Mouse (Mus musculus): ENCODE data around the gene Tmem51. TPM values are rescaled to one million over a fixed set of nuclear protein-coding genes. Genes with fewer than 3 reads are reported as not detected.

Tmem51 gene
- total RNA-seq, 2 experiments from 2014 or later = 5.2 to 5.5 TPM

- intact Hi-C loops (cut with DNase I) = no loop called here
- DNase-seq = no peak
Observed at GRCm38 (mm10) chr4:142082703-142083102, 1.4 kb downstream of the Tmem51 start.

GRCm38 (mm10) chr4:142081631-142082283 lies 2.3 kb downstream of the Tmem51 start:
- DNase-seq = no peak

GRCm38 (mm10) chr4:142080901-142081630 lies 3.0 kb downstream of the Tmem51 start:
- DNase-seq = peak; percentile 95
- intact Hi-C loops (cut with DNase I) = no loop called here

More at GRCm38 (mm10) chr4:142081631-142082283, 2.3 kb downstream of the Tmem51 start:
- intact Hi-C loops (cut with DNase I) = no loop called here

GRCm38 (mm10) chr4:142080487-142080767 lies 3.7 kb downstream of the Tmem51 start:
- intact Hi-C loops (cut with DNase I) = no loop called here

GRCm38 (mm10) chr4:142079629-142080486 lies 4.2 kb downstream of the Tmem51 start:
- intact Hi-C loops (cut with DNase I) = no loop called here
- DNase-seq = no peak

More at GRCm38 (mm10) chr4:142080487-142080767, 3.7 kb downstream of the Tmem51 start:
- DNase-seq = no peak

GRCm38 (mm10) chr4:142077572-142078271 lies 6.4 kb downstream of the Tmem51 start:
- peak; percentile 43 for DNase-seq
- intact Hi-C loops (cut with DNase I) = no loop called here

GRCm38 (mm10) chr4:142076883-142077282 lies 7.2 kb downstream of the Tmem51 start:
- intact Hi-C loops (cut with DNase I) = no loop called here
- DNase-seq = no peak

GRCm38 (mm10) chr4:142075931-142076330 lies 8.2 kb downstream of the Tmem51 start:
- intact Hi-C loops (cut with DNase I) = no loop called here
- no peak for DNase-seq

- DNase-seq = no peak
- intact Hi-C loops (cut with DNase I) = no loop called here
Observed at GRCm38 (mm10) chr4:142074060-142074732, 9.9 kb downstream of the Tmem51 start.

GRCm38 (mm10) chr4:142071243-142071991 lies 12.7 kb downstream of the Tmem51 start:
- intact Hi-C loops (cut with DNase I) = no loop called here
- DNase-seq = peak; percentile 79

GRCm38 (mm10) chr4:142070840-142071239 lies 13.3 kb downstream of the Tmem51 start:
- intact Hi-C loops (cut with DNase I) = no loop called here
- DNase-seq = no peak

GRCm38 (mm10) chr4:142068899-142069812 lies 14.9 kb downstream of the Tmem51 start:
- intact Hi-C loops (cut with DNase I) = no loop called here
- no peak for DNase-seq

GRCm38 (mm10) chr4:142066576-142066975 lies 17.5 kb downstream of the Tmem51 start:
- intact Hi-C loops (cut with DNase I) = no loop called here
- no peak for DNase-seq

GRCm38 (mm10) chr4:142065835-142066234 lies 18.3 kb downstream of the Tmem51 start:
- intact Hi-C loops (cut with DNase I) = no loop called here
- no peak for DNase-seq

- intact Hi-C loops (cut with DNase I) = no loop called here
- no peak for DNase-seq
Observed at GRCm38 (mm10) chr4:142065270-142065669, 18.8 kb downstream of the Tmem51 start.

GRCm38 (mm10) chr4:142064582-142065228 lies 19.4 kb downstream of the Tmem51 start:
- no peak for DNase-seq
- intact Hi-C loops (cut with DNase I) = no loop called here

GRCm38 (mm10) chr4:142063057-142063534 lies 21.0 kb downstream of the Tmem51 start:
- DNase-seq = no peak
- intact Hi-C loops (cut with DNase I) = no loop called here

Measured in left cerebral cortex, postnatal 4 days (tissue).